Comparison of ENCODE assay signal across 8 mouse cellular contexts in genomic region chr6:31639460-31639859, GRCm38 (mm10).
A peak's percentile ranks its signal among the peaks of the same experiment; 100 is the strongest.
DNase-seq lines count a peak whose midpoint lies in the region; ATAC-seq and TF ChIP-seq lines count a peak whose summit lies in the region.

No protein-coding gene starts in this region.

- intact Hi-C loops in gastrocnemius, postnatal 14 days (cut with DNase I; ENCODE audit: low total_unique reads): loop anchor here (2.0 kb wide), 1 partner anchor 111 kb away; no protein-coding TSS in a partner anchor

- 41% methylated on average over 2 of the region's 2 CpGs for WGBS in thymus, adult 2 months
- WGBS in intestine, postnatal 0 days: 17% methylated on average over 2 of the region's 2 CpGs
- WGBS in limb, embryonic 11.5 days: 13% methylated on average over 2 of the region's 2 CpGs
- WGBS in midbrain, embryonic 16.5 days: 9% methylated on average over 2 of the region's 2 CpGs
- 18% methylated on average over 2 of the region's 2 CpGs for WGBS in stomach, postnatal 0 days

- ATAC-seq in common myeloid progenitor, adult 5-6 weeks (replicated peaks; ENCODE audit: low read depth, poor library complexity, severe bottlenecking): peak; percentile 76
- 0 out of 2 replicates have a peak, but pooled peaks have one; percentile 18 for ATAC-seq in intestine, postnatal 0 days
- ATAC-seq in limb, embryonic 11.5 days (ENCODE audit: insufficient number of reproducible peaks, low FRiP score, low TSS enrichment, low read depth): no peak
- ATAC-seq in midbrain, embryonic 16.5 days: peak; percentile 70
- ATAC-seq in stomach, postnatal 0 days (ENCODE audit: low FRiP score, low TSS enrichment): peak; percentile 53; the same call in 1 of the 2 replicates

- H3K4me2 ChIP-seq in intestine, postnatal 0 days (replicated peaks; ENCODE audit: low read depth): no peak overlapping the region
- H3K4me2 ChIP-seq in limb, embryonic 11.5 days (ENCODE audit: low read depth, severe bottlenecking): no peak overlapping the region
- H3K4me2 ChIP-seq in midbrain, embryonic 16.5 days (ENCODE audit: low read length): no peak overlapping the region
- H3K4me2 ChIP-seq in stomach, postnatal 0 days (replicated peaks; ENCODE audit: low read depth): no peak overlapping the region

- no peaks in the 10 kb centered on the region for H3K27me3 ChIP-seq in thymus, adult 2 months (ENCODE audit: control insufficient read depth, insufficient read depth, low read length)
- H3K27me3 ChIP-seq in intestine, postnatal 0 days (replicated peaks; ENCODE audit: control insufficient read depth, insufficient read depth, low read length): no peaks in the 10 kb centered on the region
- H3K27me3 ChIP-seq in limb, embryonic 11.5 days (ENCODE audit: control insufficient read depth, insufficient read depth, low read length): no peaks in the 10 kb centered on the region
- H3K27me3 ChIP-seq in midbrain, embryonic 16.5 days (ENCODE audit: control insufficient read depth, insufficient read depth, low read depth, low read length): no peaks in the 10 kb centered on the region; the same call in 1 of the 2 replicates
- no peaks in the 10 kb centered on the region for H3K27me3 ChIP-seq in stomach, postnatal 0 days (ENCODE audit: control insufficient read depth, insufficient read depth, low read length)

- peak; percentile 18 for DNase-seq in thymus, adult 2 months
- DNase-seq in thymus, adult 18-20 months: no peak
- DNase-seq in gastrocnemius, postnatal 14 days: peak; percentile 59
- peak; percentile 78 for DNase-seq in limb, embryonic 11.5 days (ENCODE audit: low spot score)
- DNase-seq in stomach, postnatal 0 days (ENCODE audit: low spot score): peak; percentile 73

- no peaks in the 10 kb centered on the region for H3K36me3 ChIP-seq in thymus, adult 2 months (ENCODE audit: control insufficient read depth, insufficient read depth, low read length)
- H3K36me3 ChIP-seq in intestine, postnatal 0 days (ENCODE audit: control insufficient read depth, insufficient read depth): no peaks in the 10 kb centered on the region
- no peaks in the 10 kb centered on the region for H3K36me3 ChIP-seq in limb, embryonic 11.5 days (ENCODE audit: control insufficient read depth, insufficient read depth, low read length)
- no peaks in the 10 kb centered on the region for H3K36me3 ChIP-seq in midbrain, embryonic 16.5 days (ENCODE audit: control insufficient read depth, insufficient read depth, low read length)
- H3K36me3 ChIP-seq in stomach, postnatal 0 days (ENCODE audit: control insufficient read depth, insufficient read depth, low read length): no peaks in the 10 kb centered on the region

- H3K9ac ChIP-seq in intestine, postnatal 0 days (ENCODE audit: low read depth, low read length): no peak overlapping the region
- no peak overlapping the region for H3K9ac ChIP-seq in limb, embryonic 11.5 days (ENCODE audit: low read length)
- no peak overlapping the region for H3K9ac ChIP-seq in midbrain, embryonic 16.5 days (ENCODE audit: low read depth, low read length)
- no peak overlapping the region for H3K9ac ChIP-seq in stomach, postnatal 0 days (ENCODE audit: low read length)

- no peak overlapping the region for H3K4me3 ChIP-seq in thymus, adult 2 months (ENCODE audit: control insufficient read depth, insufficient read depth, low read length)
- no peak overlapping the region for H3K4me3 ChIP-seq in intestine, postnatal 0 days (ENCODE audit: low read depth, low read length)
- no peak overlapping the region for H3K4me3 ChIP-seq in limb, embryonic 11.5 days (ENCODE audit: low read depth, low read length)
- no peak overlapping the region for H3K4me3 ChIP-seq in midbrain, embryonic 16.5 days (ENCODE audit: low read depth, low read length)
- no peak overlapping the region for H3K4me3 ChIP-seq in stomach, postnatal 0 days (ENCODE audit: low read depth, low read length)

- no peaks in the 10 kb centered on the region for H3K9me3 ChIP-seq in intestine, postnatal 0 days (ENCODE audit: control insufficient read depth)
- no peaks in the 10 kb centered on the region for H3K9me3 ChIP-seq in limb, embryonic 11.5 days (ENCODE audit: control insufficient read depth, low read length)
- no peaks in the 10 kb centered on the region for H3K9me3 ChIP-seq in midbrain, embryonic 16.5 days (replicated peaks; ENCODE audit: control insufficient read depth, low read length, poor library complexity, severe bottlenecking)
- H3K9me3 ChIP-seq in stomach, postnatal 0 days (ENCODE audit: control insufficient read depth, low read length): no peaks in the 10 kb centered on the region

- H3K27ac ChIP-seq in thymus, adult 2 months (ENCODE audit: control insufficient read depth, insufficient read depth, low read length): no peak overlapping the region
- no peak overlapping the region for H3K27ac ChIP-seq in intestine, postnatal 0 days (ENCODE audit: low read depth, low read length)
- no peak overlapping the region for H3K27ac ChIP-seq in limb, embryonic 11.5 days (replicated peaks; ENCODE audit: low read depth, low read length)
- no peak overlapping the region for H3K27ac ChIP-seq in midbrain, embryonic 16.5 days (ENCODE audit: low read length)
- no peak overlapping the region for H3K27ac ChIP-seq in stomach, postnatal 0 days (replicated peaks)

- peaks cover 8% of the 10 kb centered on the region for H3K4me1 ChIP-seq in thymus, adult 2 months (replicated peaks; ENCODE audit: control insufficient read depth, insufficient read depth, low read length)
- no peaks in the 10 kb centered on the region for H3K4me1 ChIP-seq in intestine, postnatal 0 days (replicated peaks; ENCODE audit: control insufficient read depth, insufficient read depth, low read length)
- peaks cover 8% of the 10 kb centered on the region for H3K4me1 ChIP-seq in limb, embryonic 11.5 days (ENCODE audit: control insufficient read depth, insufficient read depth, low read length)
- H3K4me1 ChIP-seq in midbrain, embryonic 16.5 days (ENCODE audit: control insufficient read depth, insufficient read depth, low read length): no peaks in the 10 kb centered on the region
- 0 out of 2 replicates have a peak, but pooled peaks cover 2% of the 10 kb centered on the region for H3K4me1 ChIP-seq in stomach, postnatal 0 days (replicated peaks; ENCODE audit: control insufficient read depth, insufficient read depth)

- TF ChIP-seq POLR2A in thymus, adult 2 months (IDR thresholded peaks at IDR 0.05; ENCODE audit: control insufficient read depth, extremely low read depth, insufficient read depth, low read length, poor library complexity): no peak

- TF ChIP-seq EP300 in stomach, postnatal 0 days (optimal IDR thresholded peaks at IDR 0.05): no peak

- no peak for TF ChIP-seq CTCF in thymus, adult 2 months (IDR thresholded peaks at IDR 0.05; ENCODE audit: borderline replicate concordance, control insufficient read depth, extremely low read depth, insufficient read depth, low read length, poor library complexity)
- TF ChIP-seq CTCF in intestine, postnatal 0 days (IDR thresholded peaks at IDR 0.05; ENCODE audit: low read depth): peak; percentile 97
- TF ChIP-seq CTCF in stomach, postnatal 0 days (IDR thresholded peaks at IDR 0.05; ENCODE audit: low read depth): peak; percentile 91

Comparison
In these comparisons a context has a peak if more than half of its experiments do, and no peak if none do; other contexts are left out.
1. DNase-seq: peak in thymus, adult 2 months (single experiment), gastrocnemius, postnatal 14 days (single experiment), limb, embryonic 11.5 days (single experiment) and stomach, postnatal 0 days (single experiment); none in thymus, adult 18-20 months (0 of 2).